Mouse (Mus musculus) stomach, postnatal 0 days (tissue): ENCODE data around the gene Tmem274.

Source experiments
- CTCF ChIP-seq: IDR thresholded peaks from 2 replicates; pipeline ENCODE4 v1.5.1; 2016; ENCODE audit warnings: antibody characterized with exemption, low read depth, mild to moderate bottlenecking, moderate library complexity
- EP300 ChIP-seq: optimal IDR thresholded peaks from 2 replicates; pipeline ENCODE3; 2016; ENCODE audit warnings: antibody characterized with exemption

DNA sequence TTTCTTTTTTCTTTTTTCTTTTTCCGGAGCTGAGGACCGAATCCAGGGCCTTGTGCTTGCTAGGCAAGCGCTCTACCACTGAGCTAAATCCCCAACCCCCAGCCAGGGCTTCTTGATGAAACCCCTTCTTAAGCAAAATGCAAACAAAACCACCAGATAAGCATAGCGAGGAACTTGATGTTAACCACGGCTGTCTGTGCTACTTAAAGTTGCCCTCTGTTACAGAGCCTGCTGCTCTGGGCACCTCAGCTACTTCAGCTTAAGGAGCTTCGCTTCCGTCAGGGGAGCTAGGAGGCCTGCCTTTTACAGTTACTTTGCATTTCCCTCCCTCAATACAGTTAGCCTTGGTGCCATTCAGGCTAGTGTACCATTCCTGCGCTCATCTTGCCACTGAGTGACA is 21.7 kb downstream of the Tmem274 start:
- no peak for TF ChIP-seq CTCF
- no peak for TF ChIP-seq EP300
